Comparison of ENCODE assay signal across 8 mouse cellular contexts in genomic region chr11:58640272-58640867, GRCm38 (mm10). TPM values are rescaled to one million over a fixed set of nuclear protein-coding genes. Genes with fewer than 3 reads are reported as not detected.
A peak's percentile ranks its signal among the peaks of the same experiment; 100 is the strongest.
DNase-seq lines count a peak whose midpoint lies in the region; ATAC-seq and TF ChIP-seq lines count a peak whose summit lies in the region.

TSS of gene Trim58 (plus strand) at chr11:58640465.

- no peak for TF ChIP-seq POLR2A in spleen, adult 2 months (IDR thresholded peaks at IDR 0.05; ENCODE audit: low read depth, low read length)

- intact Hi-C loops in gastrocnemius, postnatal 14 days (cut with DNase I; ENCODE audit: low total_unique reads): no loop called here

- H3K4me1 ChIP-seq in E14TG2a.4 (replicated peaks; ENCODE audit: low read depth, low read length): no peaks in the 10 kb centered on the region; the same call in 1 of the 2 replicates
- 0 out of 2 replicates have a peak, but pooled peaks cover 7% of the 10 kb centered on the region for H3K4me1 ChIP-seq in heart, postnatal 0 days (ENCODE audit: control insufficient read depth, insufficient read depth)
- H3K4me1 ChIP-seq in liver, embryonic 12.5 days: peaks cover 51% of the 10 kb centered on the region
- H3K4me1 ChIP-seq in spleen, adult 2 months (ENCODE audit: control insufficient read depth, insufficient read depth, insufficient read length): peaks cover 4% of the 10 kb centered on the region; the same call in 1 of the 2 replicates

- H3K4me2 ChIP-seq in heart, postnatal 0 days (ENCODE audit: low read depth, low read length): peak within 1 kb of the TSS; percentile 60
- peak within 1 kb of the TSS; percentile 83 for H3K4me2 ChIP-seq in liver, embryonic 12.5 days

- H3K27me3 ChIP-seq in E14TG2a.4 (ENCODE audit: insufficient read depth, low read length): peaks cover 44% of the 10 kb centered on the region
- H3K27me3 ChIP-seq in heart, postnatal 0 days (ENCODE audit: control insufficient read depth, insufficient read depth, low read length): peaks cover 41% of the 10 kb centered on the region
- H3K27me3 ChIP-seq in liver, embryonic 12.5 days (replicated peaks): 0 out of 2 replicates have a peak, but pooled peaks cover 12% of the 10 kb centered on the region
- H3K27me3 ChIP-seq in spleen, adult 2 months (ENCODE audit: control insufficient read depth, insufficient read depth, low read length): peaks cover 5% of the 10 kb centered on the region

- peak; percentile 59 for ATAC-seq in common myeloid progenitor, adult 5-6 weeks (replicated peaks; ENCODE audit: low read depth, poor library complexity, severe bottlenecking)
- ATAC-seq in heart, postnatal 0 days (ENCODE audit: insufficient read depth, low read depth): peak; percentile 24; the same call in 1 of the 2 replicates
- peak; percentile 56 for ATAC-seq in liver, embryonic 12.5 days
- no peak for ATAC-seq in monocyte, adult 5-6 weeks (replicated peaks; ENCODE audit: insufficient number of reproducible peaks, low FRiP score, low TSS enrichment, poor library complexity, severe bottlenecking)

- H3K27ac ChIP-seq in heart, postnatal 0 days (ENCODE audit: low read depth): no peak within 1 kb of the TSS
- peak within 1 kb of the TSS; percentile 99 for H3K27ac ChIP-seq in liver, embryonic 12.5 days
- H3K27ac ChIP-seq in spleen, adult 2 months (ENCODE audit: insufficient read depth, low read length): peak within 1 kb of the TSS; percentile 62; the same call in 1 of the 2 replicates

- TF ChIP-seq CTCF in E14TG2a.4 (conservative IDR thresholded peaks at IDR 0.05; ENCODE audit: low read length): no peak
- no peak for TF ChIP-seq CTCF in heart, postnatal 0 days (IDR thresholded peaks at IDR 0.05; ENCODE audit: low read depth)
- no peak for TF ChIP-seq CTCF in spleen, adult 2 months (IDR thresholded peaks at IDR 0.05; ENCODE audit: extremely low read depth, insufficient read depth, insufficient read length, insufficient replicate concordance)

- H3K4me3 ChIP-seq in E14TG2a.4 (replicated peaks; ENCODE audit: low read length): peak within 1 kb of the TSS; percentile 75
- H3K4me3 ChIP-seq in heart, postnatal 0 days (ENCODE audit: low read depth, low read length): peak within 1 kb of the TSS; percentile 35
- peak within 1 kb of the TSS; percentile 74 for H3K4me3 ChIP-seq in liver, embryonic 12.5 days
- peak within 1 kb of the TSS; percentile 37 for H3K4me3 ChIP-seq in spleen, adult 2 months (ENCODE audit: extremely low read depth, insufficient read depth, insufficient read length)

- DNase-seq in gastrocnemius, postnatal 10 days: peak; percentile 24
- no peak for DNase-seq in gastrocnemius, postnatal 14 days
- DNase-seq in heart, postnatal 0 days (ENCODE audit: low spot score): no peak
- DNase-seq in spleen, adult 2 months (ENCODE audit: low read depth in 1 of 2, low spot score in 2 of 2): no peak

- no peaks in the 10 kb centered on the region for H3K36me3 ChIP-seq in E14TG2a.4 (ENCODE audit: insufficient read depth, low read length)
- H3K36me3 ChIP-seq in heart, postnatal 0 days (replicated peaks; ENCODE audit: control insufficient read depth, insufficient read depth, low read length): no peaks in the 10 kb centered on the region
- peaks cover 25% of the 10 kb centered on the region for H3K36me3 ChIP-seq in liver, embryonic 12.5 days
- H3K36me3 ChIP-seq in spleen, adult 2 months (ENCODE audit: control insufficient read depth, insufficient read depth, low read length): no peaks in the 10 kb centered on the region

- no peak for TF ChIP-seq EP300 in heart, postnatal 0 days (IDR thresholded peaks at IDR 0.05; ENCODE audit: low read depth)

- WGBS in heart, postnatal 0 days: 2% methylated on average over 34 of the region's 34 CpGs
- WGBS in liver, embryonic 12.5 days (ENCODE audit: insufficient replicate concordance): 5% methylated on average over 34 of the region's 34 CpGs
- WGBS in spleen, adult 2 months: 1% methylated on average over 34 of the region's 34 CpGs

- no peak within 1 kb of the TSS for H3K9ac ChIP-seq in heart, postnatal 0 days (replicated peaks; ENCODE audit: low read depth, low read length)
- peak within 1 kb of the TSS; percentile 95 for H3K9ac ChIP-seq in liver, embryonic 12.5 days

- no peaks in the 10 kb centered on the region for H3K9me3 ChIP-seq in E14TG2a.4 (ENCODE audit: low read length)
- H3K9me3 ChIP-seq in heart, postnatal 0 days (replicated peaks; ENCODE audit: control insufficient read depth, low read length): no peaks in the 10 kb centered on the region
- no peaks in the 10 kb centered on the region for H3K9me3 ChIP-seq in liver, embryonic 12.5 days (replicated peaks)

RNA-seq across cellular contexts. Expression of gene Trim58, which starts in this region (rescaled TPM):
- total RNA-seq in gastrocnemius, postnatal 10 days (2021): under 1 TPM in 1 of 2 experiments, not detected in 1; 0.27 TPM
- total RNA-seq in gastrocnemius, postnatal 14 days (2021): not detected
- total RNA-seq in common myeloid progenitor, adult 5-6 weeks (2017): 4.7 and 8.4 TPM in 2 replicates
- total RNA-seq in heart, postnatal 0 days (2014; rRNA removed; ENCODE audit: low replicate concordance): not detected in 2 replicates
- 0.05 TPM in 1 of 2 replicates, not detected in the other for polyA plus RNA-seq in heart, postnatal 0 days (2015; fragmentation: Nextera tagmentation; extraction: Ambion mirVana)
- polyA plus RNA-seq in liver, embryonic 12.5 days (2016; fragmentation: Nextera tagmentation; extraction: Ambion mirVana): 9.2 and 10.1 TPM in 2 replicates
- polyA plus RNA-seq in spleen, adult 2 months (2012; rRNA removed): 4.6 and 8.9 TPM in 2 replicates
- not detected in 3 replicates for total RNA-seq in monocyte, adult 5-6 weeks (2017)

Comparison
In these comparisons a context has a peak if more than half of its experiments do, and no peak if none do; other contexts are left out.
1. Peak in DNase-seq in gastrocnemius, postnatal 10 days; RNA of the gene not detected or under 1 TPM.
2. Peak in ATAC-seq, H3K4me3 ChIP-seq and H3K4me2 ChIP-seq in heart, postnatal 0 days; RNA of the gene not detected or under 1 TPM.